Mouse (Mus musculus) limb, embryonic 14.5 days (tissue): Measurements from ENCODE around the gene Bcas2. TPM values are rescaled to one million over a fixed set of nuclear protein-coding genes. Genes with fewer than 3 reads are reported as not detected.

Source experiments
- ATAC-seq: fragments of 200-750 bp; cut with Nextera tagmentation; 2 replicates; pipeline ENCODE4 v1.8.0; 2017; ENCODE audit warnings: low read depth, moderate number of reproducible peaks, moderate TSS enrichment; ENCODE audit not compliant: low FRiP score
- DNase-seq: peaks from one replicate; pipeline ENCODE4 v3.0.0-alpha.2; 2015; ENCODE audit warnings: low spot score
- H3K27ac ChIP-seq: fragments of 300-500 bp; sonication (generic); replicated peaks from 2 replicates; pipeline ENCODE4 v1.5.1; 2014; ENCODE audit warnings: low read depth, mild to moderate bottlenecking, low read length, moderate library complexity, mixed read lengths
- H3K27me3 ChIP-seq: fragments of 300-500 bp; sonication (generic); 2 replicates; pipeline ENCODE4 v1.6.1; 2014; ENCODE audit warnings: low read length, mixed read lengths; ENCODE audit not compliant: control insufficient read depth, insufficient read depth
- H3K36me3 ChIP-seq: fragments of 300-500 bp; sonication (generic); 2 replicates; pipeline ENCODE4 v1.6.1; 2014; ENCODE audit warnings: mild to moderate bottlenecking, low read length, moderate library complexity, mixed read lengths; ENCODE audit not compliant: control insufficient read depth, insufficient read depth
- H3K4me1 ChIP-seq: fragments of 300-500 bp; sonication (generic); 2 replicates; pipeline ENCODE4 v1.6.1; 2014; ENCODE audit warnings: antibody characterized with exemption, low read length, mixed read lengths; ENCODE audit not compliant: control insufficient read depth, insufficient read depth
- H3K4me2 ChIP-seq: fragments of 300-500 bp; sonication (generic); replicated peaks from 2 replicates; pipeline ENCODE4 v1.6.1; 2014; ENCODE audit warnings: low read depth, mild to moderate bottlenecking, low read length, moderate library complexity; ENCODE audit not compliant: severe bottlenecking
- H3K4me3 ChIP-seq: fragments of 300-500 bp; sonication (generic); replicated peaks from 2 replicates; pipeline ENCODE4 v1.5.1; 2014; ENCODE audit warnings: low read length
- H3K9ac ChIP-seq: fragments of 300-500 bp; sonication (generic); 2 replicates; pipeline ENCODE4 v1.6.1; 2014; ENCODE audit warnings: mild to moderate bottlenecking, low read depth, low read length, moderate library complexity; ENCODE audit not compliant: severe bottlenecking
- H3K9me3 ChIP-seq: fragments of 300-500 bp; sonication (generic); 2 replicates; pipeline ENCODE4 v1.6.1; 2016; ENCODE audit warnings: low read length; ENCODE audit not compliant: control insufficient read depth
- POLR2A ChIP-seq: fragments of 200-500 bp; IDR thresholded peaks from 2 replicates; pipeline ENCODE4 v1.8.0; 2012; ENCODE audit warnings: inconsistent platforms, mild to moderate bottlenecking, moderate library complexity, borderline replicate concordance; ENCODE audit not compliant: insufficient read depth, insufficient read length; ENCODE audit errors: extremely low read depth
- WGBS: fragments of 180-500 bp; shearing (Covaris S2); extraction: QIAGEN DNeasy Blood & Tissue Kit; methylation state at CpG from one replicate; pipeline ENCODE4 v1.1.7; 2014; 5-methylcytosine and 5-hydroxymethylcytosine counted together
- polyA plus RNA-seq, 2 experiments: library from polyadenylated mRNA; depleted of rRNA in 1 of 2; stranded (reverse) in 1 of 2; unstranded in 1 of 2; fragments of >200 nt; fragmentation: Nextera tagmentation in 1 of 2; extraction: Ambion mirVana in 1 of 2; gene quantifications; 2 replicates each; pipeline versions ENCODE4 v1.2.1 to v1.2.3; 2012 to 2014

Bcas2 gene
- polyA plus RNA-seq, 2 experiments = 155 to 161 TPM

GRCm38 (mm10) chr3:103141287-103141686 lies 30.2 kb upstream of the Bcas2 start:
- H3K4me3 ChIP-seq = no peak overlapping the region
- TF ChIP-seq POLR2A = no peak
- H3K36me3 ChIP-seq = peaks cover 5% of the 10 kb centered on the region; the same call in 1 of the 2 replicates
- peaks cover 2% of the 10 kb centered on the region; the same call in 1 of the 2 replicates for H3K4me1 ChIP-seq
- no peaks in the 10 kb centered on the region for H3K9me3 ChIP-seq
- DNase-seq (peak; percentile 10), ATAC-seq (no peak; the same call in 1 of the 2 replicates)
- no peak overlapping the region for H3K4me2 ChIP-seq
- no peak overlapping the region for H3K27ac ChIP-seq
- 85% methylated on average over 11 of the region's 11 CpGs for WGBS
- no peaks in the 10 kb centered on the region for H3K27me3 ChIP-seq
- no peak overlapping the region for H3K9ac ChIP-seq

GRCm38 (mm10) chr3:103142366-103142765 lies 29.1 kb upstream of the Bcas2 start:
- no peak for TF ChIP-seq POLR2A
- Histone ChIP-seq H3K4me3 (no peak overlapping the region), H3K9ac (no peak overlapping the region), H3K4me2 (no peak overlapping the region), H3K4me1 (no peaks in the 10 kb centered on the region; the same call in 1 of the 2 replicates), H3K27ac (no peak overlapping the region), H3K27me3 (no peaks in the 10 kb centered on the region), H3K9me3 (no peaks in the 10 kb centered on the region), H3K36me3 (peaks cover 5% of the 10 kb centered on the region; the same call in 1 of the 2 replicates)
- DNase-seq = no peak
- ATAC-seq = no peak
- WGBS = 81% methylated on average over 10 of the region's 10 CpGs

GRCm38 (mm10) chr3:103145336-103145735 lies 26.1 kb upstream of the Bcas2 start:
- Histone ChIP-seq H3K36me3 (peaks cover 14% of the 10 kb centered on the region; the same call in 1 of the 2 replicates), H3K9ac (no peak overlapping the region), H3K27ac (no peak overlapping the region), H3K27me3 (no peaks in the 10 kb centered on the region), H3K4me2 (no peak overlapping the region), H3K4me3 (no peak overlapping the region), H3K4me1 (no peaks in the 10 kb centered on the region), H3K9me3 (no peaks in the 10 kb centered on the region)
- ATAC-seq = no peak
- no peak for DNase-seq
- 83% methylated on average over 2 of the region's 2 CpGs for WGBS
- TF ChIP-seq POLR2A = no peak

- DNase-seq (no peak), ATAC-seq (no peak)
- Histone ChIP-seq H3K27me3 (no peaks in the 10 kb centered on the region), H3K27ac (no peak overlapping the region), H3K4me3 (no peak overlapping the region), H3K4me2 (no peak overlapping the region), H3K36me3 (peaks cover 18% of the 10 kb centered on the region), H3K4me1 (no peaks in the 10 kb centered on the region), H3K9me3 (no peaks in the 10 kb centered on the region), H3K9ac (no peak overlapping the region)
- no peak for TF ChIP-seq POLR2A
- WGBS = 77% methylated on average over 4 of the region's 4 CpGs
These were observed 25.7 kb upstream of the Bcas2 start for GRCm38 (mm10) chr3:103145791-103146190.

- no peak overlapping the region for H3K27ac ChIP-seq
These were observed 24.9 kb upstream of the Bcas2 start for GRCm38 (mm10) chr3:103146330-103147166.

More at GRCm38 (mm10) chr3:103146330-103147166, 24.9 kb upstream of the Bcas2 start:
- no peak overlapping the region for H3K4me3 ChIP-seq
- no peak for DNase-seq
- no peaks in the 10 kb centered on the region for H3K9me3 ChIP-seq
- H3K4me1 ChIP-seq = no peaks in the 10 kb centered on the region
- no peaks in the 10 kb centered on the region for H3K27me3 ChIP-seq
- 57% methylated on average over 23 of the region's 23 CpGs for WGBS
- no peak for TF ChIP-seq POLR2A
- H3K36me3 ChIP-seq = peaks cover 23% of the 10 kb centered on the region
- ATAC-seq = no peak
- H3K4me2 ChIP-seq = no peak overlapping the region
- H3K9ac ChIP-seq = no peak overlapping the region
